Mouse (Mus musculus) heart, postnatal 36 days (tissue): ENCODE measurements at regions not wholly inside any gene's neighbourhood (a gene's known extent, or its start where the extent isn't known, plus 50 kb on each side); places are given as distances from the start of the nearest gene placed in this dataset.
"Not testable (repeated sequence)": the region's sequence is repeated elsewhere in the genome, so short reads cannot be mapped to it uniquely, and the experiment has no call there.

Experiments
- DNase-seq, 2 experiments: peaks; one replicate each; pipeline ENCODE4 v3.0.0; 2021 to 2022
- intact Hi-C: fragments of 180-260 bp; cut with DNase I; formaldehyde crosslinking; loops from one replicate; pipeline ENCODE4 v1.15.1; 2025

DNA sequence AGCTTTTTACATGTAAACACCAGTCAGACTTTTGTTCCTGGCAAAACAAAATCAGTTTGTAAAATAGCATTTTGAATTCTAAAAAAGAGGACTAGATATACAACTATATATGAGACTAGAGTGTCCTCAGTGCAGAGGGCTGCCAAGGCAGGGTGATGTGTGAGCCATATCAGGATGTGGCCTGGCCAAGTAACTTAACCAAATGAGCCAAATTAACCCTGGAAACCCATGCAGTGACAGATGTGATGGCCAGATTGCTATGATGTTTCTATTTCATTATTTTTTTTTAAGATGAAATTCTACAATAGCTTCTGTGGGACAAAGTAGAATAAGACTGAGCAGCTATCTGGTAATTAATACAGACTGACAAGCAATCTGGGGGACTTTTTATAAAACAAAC lies 181.8 kb downstream of the Nova1 start:
- no peak for DNase-seq
- intact Hi-C loops, result no loop called here

DNA sequence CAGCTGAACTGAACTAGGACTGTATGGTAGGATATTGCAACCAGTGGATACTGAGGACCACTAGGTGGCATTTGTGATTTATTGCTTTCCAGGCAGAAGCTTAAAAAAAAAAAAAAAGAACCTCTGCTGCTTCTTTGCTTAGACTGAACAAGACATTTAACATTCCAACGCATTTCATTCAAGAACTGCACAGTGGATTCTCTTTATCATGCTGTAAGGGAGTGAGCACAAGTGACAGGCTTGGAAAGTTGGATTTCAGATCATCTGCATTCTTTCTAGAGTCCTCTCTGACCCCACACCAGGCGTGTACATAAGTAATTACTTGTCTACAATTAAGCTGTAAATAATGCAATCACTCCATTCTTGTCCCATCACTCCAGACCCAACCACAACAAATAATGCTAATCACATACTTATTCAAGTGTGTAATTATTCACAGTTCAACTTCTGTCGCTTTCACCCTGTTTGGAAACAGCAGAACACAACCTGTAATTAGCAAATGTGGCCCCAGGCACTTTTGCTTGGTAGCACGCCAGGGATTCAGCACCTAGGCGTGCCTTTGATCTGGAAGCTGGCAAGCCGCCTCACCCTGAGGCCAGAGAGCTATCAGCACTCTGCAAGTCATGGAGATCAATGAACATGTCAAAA lies 183.5 kb downstream of the Nova1 start:
- no peak for DNase-seq
- intact Hi-C loops, result no loop called here

DNA sequence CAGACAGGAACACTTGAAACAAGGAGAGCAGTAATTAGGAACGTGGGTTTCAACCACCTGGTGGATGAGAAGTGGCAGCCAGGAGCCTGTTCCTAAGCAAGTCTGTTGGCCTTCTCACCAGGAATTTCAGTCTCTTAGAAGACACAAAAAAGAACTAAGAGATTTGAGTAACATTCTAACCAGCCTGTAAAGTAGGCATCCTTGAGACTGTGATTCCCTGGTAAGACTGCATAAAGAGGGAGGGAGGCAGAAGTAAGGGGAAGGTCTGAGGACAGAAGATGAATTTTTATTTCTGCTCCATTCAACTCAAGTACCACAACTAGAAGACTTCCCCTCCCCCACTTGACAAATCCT lies 184.0 kb downstream of the Nova1 start:
- intact Hi-C loops, result no loop called here
- DNase-seq, result no peak

DNA sequence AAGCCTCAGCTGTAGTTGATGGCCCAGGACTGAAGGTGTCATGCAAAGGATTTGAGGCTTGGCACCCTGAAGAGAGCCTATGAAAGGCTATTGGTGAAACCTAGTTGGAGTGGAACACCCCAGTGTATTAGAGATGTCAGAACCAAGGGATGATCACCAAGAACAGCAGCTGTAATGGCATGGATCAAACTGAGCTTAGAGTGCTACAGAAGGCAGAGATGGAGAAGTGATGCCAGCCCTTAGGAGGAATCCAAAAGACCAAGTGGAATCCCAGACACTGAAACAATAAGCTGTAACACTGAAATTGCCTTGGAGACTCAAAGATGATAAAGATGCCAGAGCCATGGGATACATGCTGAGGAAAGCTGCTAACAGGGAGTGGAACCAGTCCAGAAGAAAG lies 186.3 kb downstream of the Nova1 start:
- intact Hi-C loops, DNase-seq: not testable (repeated sequence)

DNA sequence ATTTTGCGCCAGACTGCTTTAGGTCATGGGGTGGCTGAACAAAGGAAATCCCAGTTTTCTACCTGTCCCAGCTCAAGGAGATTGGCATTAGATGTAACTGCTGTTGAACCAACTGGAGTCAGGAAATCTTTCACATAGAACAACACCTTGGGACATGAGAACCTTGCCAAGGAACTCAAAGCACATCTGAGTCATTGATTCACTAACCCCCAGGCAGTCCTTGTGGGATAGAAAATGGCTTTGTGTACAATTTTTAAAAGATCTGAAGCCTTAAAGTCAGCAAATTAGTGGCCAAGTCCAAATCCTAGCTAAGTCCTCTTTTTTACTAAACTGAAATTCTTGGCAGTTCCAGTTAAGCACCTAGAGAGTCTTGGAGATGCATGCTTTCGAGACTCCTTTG lies 191.4 kb downstream of the Nova1 start:
- no peak for DNase-seq
- intact Hi-C loops, result no loop called here

DNA sequence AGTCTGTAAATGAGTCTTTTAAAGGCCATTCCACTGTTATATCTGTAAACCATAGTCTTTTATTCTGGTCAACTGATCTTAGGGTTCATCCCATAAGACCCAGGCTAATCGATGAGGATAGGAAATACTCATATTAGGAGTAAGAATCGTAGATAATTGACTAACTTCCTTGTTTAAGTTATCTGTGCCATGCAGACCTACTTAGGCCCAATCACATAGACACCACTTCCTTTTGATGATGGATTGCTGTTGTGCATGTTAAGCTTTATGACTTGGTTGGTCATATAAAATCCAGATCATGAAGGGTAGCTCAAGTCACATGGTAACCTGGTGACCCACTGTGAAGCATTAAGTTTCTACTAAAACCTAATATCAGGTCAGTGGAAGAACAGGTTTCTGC lies 207.3 kb downstream of the Nova1 start:
- DNase-seq, result no peak
- intact Hi-C loops, result no loop called here

DNA sequence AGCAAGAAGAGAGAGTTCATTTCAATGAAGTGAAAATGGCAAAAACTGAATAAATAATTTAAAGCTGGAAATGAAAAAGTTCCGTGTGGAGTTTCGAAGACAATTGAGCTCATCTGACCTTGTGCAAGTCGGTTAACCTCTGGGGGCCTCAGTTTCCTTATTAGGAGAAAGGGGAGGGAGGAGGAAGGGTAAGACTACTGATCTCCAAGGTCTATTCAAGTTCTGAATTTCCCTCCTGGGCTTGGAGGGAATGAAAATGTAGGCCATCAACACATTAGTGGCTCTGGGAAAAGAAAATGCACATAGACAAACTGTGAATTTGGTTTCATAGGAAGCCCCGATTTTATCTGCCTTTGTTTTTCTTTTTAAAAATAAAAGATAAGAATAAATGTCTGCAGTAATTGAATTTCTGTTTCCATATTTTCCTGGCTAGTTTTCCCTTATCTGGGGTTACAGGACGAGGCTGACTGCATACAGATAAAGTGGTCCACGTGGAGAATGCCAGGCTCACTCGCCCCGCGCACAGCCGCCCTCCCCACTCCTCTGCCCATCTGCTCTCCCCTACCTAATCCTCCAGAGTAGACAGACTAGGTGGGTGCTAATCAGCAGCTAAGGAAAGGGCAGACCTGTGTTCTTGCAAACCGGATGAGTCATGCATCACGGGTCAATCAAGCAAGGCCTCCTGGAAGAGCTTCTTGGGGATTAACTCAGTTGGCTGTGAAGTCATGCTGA lies 209.0 kb downstream of the Nova1 start:
- intact Hi-C loops, result no loop called here
- no peak for DNase-seq

DNA sequence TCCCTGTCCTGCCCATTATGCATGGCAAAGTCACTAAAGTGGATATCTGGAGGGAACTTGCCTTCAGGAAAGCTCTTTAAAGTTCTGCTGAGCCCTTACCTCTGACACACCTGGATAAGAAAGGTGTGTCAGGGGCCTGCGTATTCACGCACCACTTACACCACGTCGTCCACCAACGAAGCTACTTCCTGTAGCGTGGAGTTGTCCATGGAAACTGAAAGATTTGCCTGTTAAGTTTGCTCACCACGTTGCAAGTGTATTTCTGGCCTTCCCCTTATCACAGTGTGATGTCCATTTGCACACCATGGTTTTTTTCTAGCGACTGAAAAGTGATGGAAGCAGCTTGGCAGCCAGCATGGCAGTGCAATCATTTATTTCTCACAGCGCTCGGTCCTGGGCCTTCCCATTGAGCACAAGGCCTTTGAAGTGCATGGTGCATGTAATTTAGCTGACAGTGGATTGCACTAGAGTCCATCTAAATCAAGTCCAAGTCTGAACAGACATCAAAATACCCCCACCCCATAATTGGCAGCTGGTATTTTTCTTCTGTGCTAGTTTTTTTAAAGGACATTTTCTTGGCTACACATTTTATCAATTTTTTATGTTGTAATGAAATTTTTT lies 210.3 kb downstream of the Nova1 start:
- intact Hi-C loops, result no loop called here

DNA sequence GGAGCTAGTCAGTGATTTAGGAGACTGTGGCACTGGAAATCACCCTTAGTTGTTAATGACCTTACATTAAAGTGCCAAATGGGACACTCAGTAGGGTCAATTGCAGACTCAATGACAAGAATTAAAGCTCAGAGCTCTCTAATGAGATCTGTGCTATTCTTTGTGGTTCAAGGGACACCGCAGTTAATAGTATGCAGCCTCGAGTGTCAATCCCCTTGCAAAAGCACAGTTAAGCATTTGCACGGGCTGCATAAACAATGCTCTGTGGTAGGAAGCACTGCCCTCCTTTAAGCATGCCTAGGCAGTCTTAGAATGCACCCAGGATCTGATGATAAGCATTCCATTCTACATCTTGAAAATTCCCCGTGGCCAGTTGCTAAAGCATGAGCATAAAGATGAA lies 221.5 kb downstream of the Nova1 start:
- no peak for DNase-seq
- intact Hi-C loops, result no loop called here

More for the DNA sequence above, 210.3 kb downstream of the Nova1 start:
- DNase-seq, result no peak

DNA sequence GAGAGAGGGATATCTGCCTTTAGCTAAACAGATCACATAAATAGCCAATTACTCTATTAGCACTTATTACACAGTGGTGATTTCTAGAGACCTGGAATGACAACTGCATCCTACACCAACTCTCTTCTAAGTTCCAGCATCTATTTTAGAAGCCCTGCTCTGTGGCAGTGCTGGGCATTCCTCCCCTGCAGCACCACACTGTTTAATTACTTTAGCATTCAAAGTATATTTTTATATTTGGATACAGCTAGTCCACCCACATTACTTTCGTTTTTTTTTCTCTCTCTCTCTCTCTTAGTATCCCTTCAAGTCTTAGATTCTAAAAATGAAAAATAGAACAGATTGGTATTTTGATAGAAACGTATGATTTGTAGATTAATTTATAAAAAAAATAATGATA lies 250.1 kb downstream of the Nova1 start:
- intact Hi-C loops, result no loop called here
- no peak for DNase-seq

DNA sequence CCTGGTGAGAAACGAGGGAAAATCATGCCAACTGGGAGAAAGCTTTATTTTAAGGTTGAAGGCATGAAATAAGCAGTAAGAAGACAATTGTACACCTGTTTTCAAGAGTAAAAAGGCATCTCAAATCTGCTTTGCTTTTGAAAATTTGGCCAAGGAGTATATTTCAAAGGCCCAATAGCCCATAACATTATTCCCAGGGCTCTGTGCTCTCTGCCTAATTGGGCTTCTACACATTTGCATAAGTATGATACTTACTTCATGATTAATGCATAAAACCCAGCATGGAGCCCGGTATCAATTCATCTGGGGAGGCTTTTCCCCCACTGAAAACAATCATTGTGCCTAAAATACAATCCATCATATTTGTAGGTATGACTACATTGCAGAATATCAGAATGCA lies 252.4 kb downstream of the Nova1 start:
- DNase-seq, result no peak
- intact Hi-C loops, result no loop called here

DNA sequence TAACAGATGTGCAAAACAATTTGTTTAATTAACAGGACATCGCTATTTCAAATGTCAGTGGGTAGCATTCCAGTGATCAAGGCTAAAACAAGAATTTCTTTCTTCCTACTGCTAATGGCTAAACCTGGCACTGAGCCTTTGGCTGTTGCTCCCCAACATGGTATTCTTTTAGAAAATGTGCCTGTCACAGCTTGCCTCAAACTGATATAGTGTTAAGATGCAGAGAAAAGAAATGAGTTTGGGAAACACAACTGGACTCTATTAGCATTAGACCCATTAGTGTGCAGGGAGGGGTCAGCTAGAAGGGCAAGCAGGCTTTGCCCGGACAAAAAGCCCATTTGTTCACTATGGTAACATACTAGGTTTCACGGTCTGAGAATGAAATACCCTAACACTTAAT lies 297.8 kb downstream of the Nova1 start:
- DNase-seq, result no peak
- intact Hi-C loops, result no loop called here

DNA sequence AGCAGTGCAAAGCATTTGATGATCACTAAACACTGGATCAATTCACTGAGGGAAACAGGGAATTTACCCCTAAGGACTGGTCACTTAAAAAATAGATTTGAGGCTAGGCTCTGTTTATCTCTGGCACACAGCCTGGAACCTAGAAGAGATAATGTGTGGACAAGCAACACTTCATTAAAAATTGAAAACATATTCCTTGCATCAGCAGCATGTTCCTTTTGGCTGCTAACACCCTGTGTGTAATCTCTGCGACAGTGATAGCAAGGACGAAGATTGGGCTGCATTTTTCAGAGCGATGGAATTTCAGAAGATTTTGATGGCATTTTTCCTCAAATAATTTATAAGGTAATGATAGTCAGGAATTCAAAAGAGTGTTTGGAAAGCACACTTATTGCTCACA lies 310.9 kb downstream of the Nova1 start:
- no peak for DNase-seq
- intact Hi-C loops, result no loop called here

DNA sequence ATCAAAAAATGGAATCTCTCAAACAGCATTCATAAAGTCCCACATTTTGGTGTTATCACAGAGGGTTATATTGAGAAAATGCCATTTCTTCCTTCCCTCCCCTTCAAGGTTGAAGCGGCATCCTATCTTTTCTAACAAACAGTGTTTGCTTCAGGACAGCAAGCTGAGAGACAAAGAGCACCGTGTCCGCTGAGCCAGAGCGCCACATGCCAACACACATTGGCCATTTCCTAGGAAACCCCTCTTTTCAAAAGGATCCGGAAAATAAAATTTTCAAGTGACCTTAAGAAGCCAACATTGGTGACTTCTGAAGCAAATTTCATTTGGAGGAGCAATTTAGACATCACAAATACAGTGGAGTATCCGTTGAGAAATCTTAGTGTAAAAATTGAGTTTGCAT lies 326.3 kb downstream of the Nova1 start:
- intact Hi-C loops, result no loop called here

DNA sequence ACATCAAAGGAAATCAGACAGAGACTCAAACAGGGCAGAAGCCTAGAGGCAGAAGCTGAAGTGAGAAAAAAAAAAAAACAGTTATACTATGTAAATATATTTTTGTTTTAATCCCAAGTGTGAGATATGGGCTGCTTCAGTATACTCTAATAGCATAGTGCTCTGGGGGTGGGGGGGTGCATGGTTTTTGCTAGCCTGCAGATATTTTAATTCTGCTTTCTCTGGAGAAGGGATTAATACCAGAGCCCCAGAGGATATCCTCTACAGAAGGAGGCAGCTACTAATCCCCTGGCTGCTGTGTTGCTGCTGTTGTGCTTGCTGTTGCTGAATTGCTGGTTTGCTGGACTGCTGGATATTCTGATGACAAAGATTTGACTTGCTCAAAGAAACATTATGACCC lies 367.8 kb downstream of the Nova1 start:
- intact Hi-C loops, result no loop called here
- no peak for DNase-seq

More for the DNA sequence above, 326.3 kb downstream of the Nova1 start:
- DNase-seq, result no peak

DNA sequence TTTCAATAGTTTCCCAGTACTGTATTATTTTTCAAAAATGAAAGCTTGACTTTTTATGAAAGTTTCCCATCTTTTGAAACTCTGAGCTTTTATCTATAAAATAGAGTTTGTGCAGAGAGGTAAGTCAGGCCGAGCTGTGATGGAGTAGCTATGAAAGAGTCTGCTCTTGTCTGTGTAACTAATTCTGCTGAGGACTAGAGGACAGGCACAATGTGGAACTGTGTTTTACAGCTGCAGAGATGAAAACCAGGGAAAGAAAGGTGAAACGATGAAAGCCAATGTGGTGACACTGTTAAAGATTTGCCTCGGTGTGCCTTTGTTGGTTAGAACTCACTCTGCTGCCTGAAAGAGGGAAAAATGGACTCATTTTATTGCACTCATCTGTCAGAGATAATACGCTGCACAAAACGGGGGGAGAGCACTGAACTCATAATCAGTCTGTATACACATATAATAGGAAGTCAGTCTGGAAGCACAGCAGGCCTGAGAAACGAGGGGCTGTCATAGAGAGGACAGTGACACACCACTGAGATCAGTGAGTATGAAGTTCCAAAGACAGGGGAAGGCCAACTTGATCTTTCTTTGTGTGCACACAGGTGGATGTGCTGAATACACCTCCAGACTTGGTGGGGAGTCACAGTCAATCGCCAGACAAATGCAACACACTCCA lies 373.9 kb downstream of the Nova1 start:
- no peak for DNase-seq
- intact Hi-C loops, result no loop called here

DNA sequence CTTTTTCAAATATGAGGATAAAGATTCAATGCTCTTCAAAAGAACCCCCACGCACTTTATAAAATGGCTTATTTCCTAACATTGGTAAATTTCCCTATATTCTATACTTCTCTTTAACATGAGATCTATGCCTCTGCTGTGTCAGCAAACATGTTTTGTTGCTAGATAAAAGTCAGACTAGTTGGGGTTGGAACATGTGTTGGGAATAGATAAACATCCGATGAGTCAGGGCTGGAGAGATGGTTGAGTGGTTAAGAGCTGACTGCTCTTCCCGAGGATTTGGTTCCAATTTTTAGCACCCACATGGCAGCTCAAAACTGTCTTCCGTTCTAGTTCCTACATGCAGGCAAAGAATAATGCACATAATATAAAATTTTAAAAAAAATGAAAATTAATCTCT lies 399.1 kb downstream of the Nova1 start:
- no peak for DNase-seq
- intact Hi-C loops, result no loop called here

DNA sequence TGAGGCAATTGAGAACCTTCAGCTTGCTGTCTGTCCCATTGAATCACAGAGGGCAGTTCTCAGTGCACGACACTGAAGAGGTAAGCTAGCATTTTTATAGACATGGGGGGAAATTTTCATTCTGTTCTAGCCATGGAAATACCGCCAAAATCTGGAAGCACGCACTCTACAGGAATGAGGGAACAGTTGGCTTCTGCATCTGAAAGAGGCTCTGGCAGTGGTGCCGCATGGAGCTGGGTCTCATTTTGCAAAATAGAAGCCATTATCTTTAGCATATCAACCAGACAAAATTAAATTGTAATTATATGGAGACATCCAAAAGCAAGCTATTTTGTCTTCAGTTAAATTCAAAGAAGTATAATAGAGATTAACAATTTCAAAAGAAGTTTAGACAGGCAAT lies 399.7 kb downstream of the Nova1 start:
- no peak for DNase-seq
- intact Hi-C loops, result no loop called here

DNA sequence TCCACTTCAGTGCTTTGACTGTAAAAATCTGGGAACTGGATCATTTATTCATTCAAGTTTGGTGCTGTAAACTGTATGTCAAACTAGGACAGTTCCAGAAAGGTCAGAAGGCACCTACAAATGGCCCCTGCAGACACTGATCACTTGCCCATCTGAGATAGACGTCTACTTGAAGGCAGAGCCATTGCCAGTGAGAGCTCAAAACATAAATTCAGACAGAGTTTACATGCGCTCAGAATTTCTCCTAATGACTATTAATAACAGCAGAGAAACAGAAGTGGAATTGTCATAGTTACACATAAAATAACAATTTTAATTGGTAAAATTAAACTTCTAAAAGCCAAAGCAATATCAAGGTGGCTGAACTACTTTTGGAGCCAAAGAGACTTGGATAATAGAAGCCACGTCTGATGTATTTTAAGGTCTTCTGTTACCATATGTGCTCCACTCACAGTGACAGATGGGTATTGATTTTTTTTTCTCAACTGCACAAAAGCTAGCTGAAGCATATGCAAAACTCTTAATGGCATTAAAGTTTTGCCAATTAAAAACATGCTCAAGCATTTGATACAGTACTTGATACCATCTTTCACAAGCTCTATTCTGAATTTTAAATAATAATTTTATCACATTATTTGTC lies 401.8 kb downstream of the Nova1 start:
- intact Hi-C loops, result no loop called here
- DNase-seq, result no peak

DNA sequence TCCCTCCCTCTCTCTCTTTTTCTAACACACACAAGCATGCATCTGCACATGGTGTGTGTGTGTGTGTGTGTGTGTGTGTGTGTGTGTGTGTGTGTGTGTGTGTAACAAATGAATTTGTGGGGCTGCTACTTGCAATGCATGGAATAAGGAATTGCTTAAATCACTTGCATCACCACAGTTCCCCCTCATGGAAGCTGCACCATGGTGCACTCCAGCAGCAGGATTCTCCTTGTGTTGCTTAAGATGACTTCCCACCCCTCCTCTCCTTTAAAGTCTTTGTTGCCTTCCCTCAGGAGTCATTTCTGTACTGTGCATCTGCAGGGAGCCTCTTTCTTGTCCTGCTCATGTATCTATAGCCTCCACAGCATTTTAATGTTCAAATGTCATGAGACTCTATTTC lies 402.5 kb downstream of the Nova1 start:
- intact Hi-C loops, result no loop called here
- no peak for DNase-seq

DNA sequence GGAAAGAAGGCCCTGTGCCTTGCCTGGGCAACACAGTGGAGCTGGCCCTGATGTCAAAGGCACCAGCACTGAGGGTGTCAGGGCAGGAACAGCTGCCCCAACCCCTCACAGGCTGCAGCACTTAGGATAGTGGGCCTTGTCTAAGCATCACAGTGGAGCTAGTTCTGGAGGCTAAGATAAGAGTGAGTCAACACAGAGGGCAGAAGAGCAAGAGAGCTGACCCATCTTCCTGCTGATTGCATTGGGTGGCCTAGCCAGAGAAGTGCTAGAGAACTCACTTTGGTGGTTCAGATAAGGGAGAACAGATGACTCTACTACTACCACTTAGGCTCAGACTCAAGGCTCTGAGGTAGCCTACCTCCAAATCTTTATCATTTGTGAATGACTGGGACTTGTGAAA lies 413.1 kb downstream of the Nova1 start:
- intact Hi-C loops, result no loop called here

DNA sequence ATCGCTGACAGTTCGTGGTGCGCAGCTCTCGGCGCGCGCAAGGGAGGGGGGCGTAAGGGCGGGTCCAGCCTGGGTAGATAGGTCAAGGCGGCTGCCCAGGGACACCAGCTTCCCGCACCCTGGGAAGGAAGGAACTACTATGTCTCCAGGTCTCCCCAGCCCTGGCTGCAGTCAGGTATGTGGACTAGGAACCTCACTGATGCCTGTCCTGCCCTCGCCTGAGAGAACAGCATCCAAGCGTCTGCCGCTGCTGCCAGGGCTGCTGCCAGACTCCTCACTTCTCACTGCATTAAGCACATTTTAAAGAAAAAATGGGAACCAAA lies 419.1 kb downstream of the Nova1 start:
- DNase-seq, result no peak

More for the DNA sequence above, 413.1 kb downstream of the Nova1 start:
- no peak for DNase-seq

More for the DNA sequence above, 419.1 kb downstream of the Nova1 start:
- intact Hi-C loops, result no loop called here
